Mouse (Mus musculus): Measurements from ENCODE around the gene Brip1. TPM values are rescaled to one million over a fixed set of nuclear protein-coding genes. Genes with fewer than 3 reads are reported as not detected.

Gene Brip1
- polyA plus RNA-seq, 1 experiment from 2014 or later, result 5.9 TPM

DNA sequence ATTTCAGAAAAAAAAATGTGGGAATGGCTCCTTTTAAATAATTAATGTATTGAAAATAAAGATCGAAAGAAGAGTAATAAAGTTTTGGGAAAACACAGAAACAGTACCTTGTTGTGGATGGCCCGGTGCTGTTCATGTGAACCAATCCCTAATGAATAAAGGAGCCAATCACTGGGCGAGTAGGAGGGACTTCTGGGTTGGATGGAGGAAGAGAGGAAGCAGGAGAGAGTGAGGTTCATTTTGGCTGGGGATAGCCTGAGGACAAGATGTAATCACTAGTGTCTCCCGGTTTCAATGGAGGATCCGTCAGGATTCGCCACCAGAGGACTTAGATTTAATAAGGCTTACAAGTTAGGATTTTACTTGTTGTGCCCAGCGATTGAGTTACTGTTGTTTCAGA is 145.2 kb downstream of the Brip1 start:
- 63% methylated on average over 7 of the region's 7 CpGs for WGBS (ENCODE audit: insufficient replicate concordance)
- Histone ChIP-seq H3K36me3 (ENCODE audit: control insufficient read depth, insufficient read depth) (no peaks in the 10 kb centered on the region), H3K4me1 (ENCODE audit: control insufficient read depth, low read depth, low read length) (no peaks in the 10 kb centered on the region), H3K27ac (ENCODE audit: low read length) (no peak overlapping the region), H3K9ac (ENCODE audit: low read depth, low read length) (no peak overlapping the region), H3K4me2 (ENCODE audit: low read depth, low read length) (no peak overlapping the region), H3K4me3 (ENCODE audit: low read depth, low read length) (no peak overlapping the region), H3K9me3 (replicated peaks; ENCODE audit: control insufficient read depth, low read length) (no peaks in the 10 kb centered on the region), H3K27me3 (ENCODE audit: control insufficient read depth, insufficient read depth, low read depth, low read length) (no peaks in the 10 kb centered on the region)
- no peak for ATAC-seq (ENCODE audit: low read depth)

DNA sequence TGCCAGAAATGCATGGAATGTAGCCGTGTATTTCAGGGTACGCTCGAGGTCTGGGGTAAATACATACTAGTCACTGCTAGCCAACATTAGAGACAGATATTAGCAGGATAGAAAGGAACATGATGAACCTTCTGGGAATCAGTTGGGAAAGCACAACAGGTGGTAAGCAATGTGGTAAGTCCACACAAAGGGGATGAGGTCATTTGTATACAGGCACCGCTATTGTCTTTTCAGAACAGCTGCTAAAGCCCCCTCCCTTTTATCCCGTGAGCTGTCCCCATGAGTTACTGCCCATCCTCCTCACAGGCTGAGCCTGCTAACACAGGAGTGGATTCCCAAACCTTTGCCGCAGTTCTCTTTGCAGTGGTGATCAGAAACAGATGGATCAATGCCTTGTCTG is 149.6 kb downstream of the Brip1 start:
- WGBS (ENCODE audit: insufficient replicate concordance), result 60% methylated on average over 6 of the region's 6 CpGs
- H3K27ac ChIP-seq (ENCODE audit: low read length), result no peak overlapping the region
- no peak for ATAC-seq (ENCODE audit: low read depth)

DNA sequence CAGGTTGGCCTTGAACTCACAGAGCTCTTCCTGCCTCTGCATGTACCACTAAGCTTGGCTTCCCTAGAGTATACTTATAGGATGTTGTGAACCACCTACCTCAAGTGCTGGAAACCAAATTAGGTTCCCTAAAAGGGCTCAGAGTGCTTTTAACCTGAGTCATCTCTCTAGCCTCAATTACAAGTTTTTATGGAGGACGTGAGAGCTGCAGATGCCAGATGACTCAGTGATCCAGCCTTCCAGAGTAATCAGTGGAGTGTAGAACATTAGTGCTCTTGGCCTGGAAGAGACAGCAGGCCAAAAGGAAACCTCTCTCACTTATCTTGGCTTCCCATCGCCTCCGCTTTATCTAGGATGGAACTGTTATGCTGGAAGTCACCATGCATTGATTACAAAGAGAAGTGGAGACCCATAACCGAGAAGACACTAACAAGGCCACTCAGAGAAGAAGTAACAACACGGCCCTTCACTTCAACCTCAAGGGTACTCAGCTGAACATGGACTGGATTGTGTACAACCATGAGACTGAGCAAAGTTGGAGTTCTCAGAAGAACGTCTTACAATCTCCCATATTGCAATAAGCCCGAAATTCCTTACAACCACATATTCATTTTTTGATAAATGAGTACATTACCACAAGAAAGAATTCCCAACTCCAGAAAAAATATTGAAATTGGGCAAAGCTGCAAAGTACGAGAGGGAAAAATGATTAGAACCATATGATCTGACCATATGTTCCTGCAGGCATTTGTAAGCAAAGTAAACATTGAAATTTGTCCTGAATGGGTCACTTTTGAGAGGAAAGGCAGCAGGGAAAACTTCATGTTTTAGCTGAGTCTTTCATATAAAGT is 150.3 kb downstream of the Brip1 start:
- no peaks in the 10 kb centered on the region for H3K36me3 ChIP-seq (ENCODE audit: control insufficient read depth, insufficient read depth)
- 58% methylated on average over 8 of the region's 8 CpGs for WGBS (ENCODE audit: insufficient replicate concordance)
- no peak for ATAC-seq (ENCODE audit: low read depth)
- H3K27ac ChIP-seq (ENCODE audit: low read length), result no peak overlapping the region
- H3K27me3 ChIP-seq (ENCODE audit: control insufficient read depth, insufficient read depth, low read depth, low read length), result no peaks in the 10 kb centered on the region
- H3K9ac ChIP-seq (ENCODE audit: low read depth, low read length), result no peak overlapping the region
- no peaks in the 10 kb centered on the region for H3K9me3 ChIP-seq (replicated peaks; ENCODE audit: control insufficient read depth, low read length)
- no peak overlapping the region for H3K4me3 ChIP-seq (ENCODE audit: low read depth, low read length)
- no peaks in the 10 kb centered on the region for H3K4me1 ChIP-seq (ENCODE audit: control insufficient read depth, low read depth, low read length)
- H3K4me2 ChIP-seq (ENCODE audit: low read depth, low read length), result no peak overlapping the region

More for the DNA sequence above, 149.6 kb downstream of the Brip1 start:
- Histone ChIP-seq H3K4me1 (ENCODE audit: control insufficient read depth, low read depth, low read length) (no peaks in the 10 kb centered on the region), H3K4me3 (ENCODE audit: low read depth, low read length) (no peak overlapping the region), H3K27me3 (ENCODE audit: control insufficient read depth, insufficient read depth, low read depth, low read length) (no peaks in the 10 kb centered on the region), H3K36me3 (ENCODE audit: control insufficient read depth, insufficient read depth) (no peaks in the 10 kb centered on the region), H3K9me3 (replicated peaks; ENCODE audit: control insufficient read depth, low read length) (no peaks in the 10 kb centered on the region), H3K4me2 (ENCODE audit: low read depth, low read length) (no peak overlapping the region), H3K9ac (ENCODE audit: low read depth, low read length) (no peak overlapping the region)

DNA sequence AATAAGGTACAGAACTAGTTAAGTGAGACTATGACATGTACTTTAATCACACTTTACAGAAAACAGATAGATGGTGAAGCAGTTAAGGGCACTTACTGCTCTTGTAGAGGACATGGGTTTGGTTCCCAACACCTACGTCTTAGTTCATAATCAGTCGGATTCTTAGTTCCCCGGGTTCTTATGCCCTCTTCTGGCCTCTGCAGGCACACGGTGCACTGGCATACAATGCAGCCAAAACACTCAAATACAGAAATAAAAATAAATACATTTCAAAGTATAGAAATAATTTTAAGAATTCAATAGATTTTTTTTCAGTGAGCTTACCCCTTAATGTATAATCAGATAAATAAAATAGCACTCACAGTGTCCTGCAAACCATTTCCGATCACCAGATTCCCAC is 161.0 kb downstream of the Brip1 start:
- no peaks in the 10 kb centered on the region for H3K36me3 ChIP-seq (ENCODE audit: control insufficient read depth, insufficient read depth)
- no peak overlapping the region for H3K4me2 ChIP-seq (ENCODE audit: low read depth, low read length)
- ATAC-seq (ENCODE audit: low read depth), result no peak
- no peak overlapping the region for H3K4me3 ChIP-seq (ENCODE audit: low read depth, low read length)
- no peaks in the 10 kb centered on the region for H3K4me1 ChIP-seq (ENCODE audit: control insufficient read depth, low read depth, low read length)
- no peaks in the 10 kb centered on the region for H3K9me3 ChIP-seq (replicated peaks; ENCODE audit: control insufficient read depth, low read length)
- no peaks in the 10 kb centered on the region for H3K27me3 ChIP-seq (ENCODE audit: control insufficient read depth, insufficient read depth, low read depth, low read length)
- H3K27ac ChIP-seq (ENCODE audit: low read length), result no peak overlapping the region
- WGBS (ENCODE audit: insufficient replicate concordance), result 55% methylated on average over 5 of the region's 5 CpGs
- no peak overlapping the region for H3K9ac ChIP-seq (ENCODE audit: low read depth, low read length)

DNA sequence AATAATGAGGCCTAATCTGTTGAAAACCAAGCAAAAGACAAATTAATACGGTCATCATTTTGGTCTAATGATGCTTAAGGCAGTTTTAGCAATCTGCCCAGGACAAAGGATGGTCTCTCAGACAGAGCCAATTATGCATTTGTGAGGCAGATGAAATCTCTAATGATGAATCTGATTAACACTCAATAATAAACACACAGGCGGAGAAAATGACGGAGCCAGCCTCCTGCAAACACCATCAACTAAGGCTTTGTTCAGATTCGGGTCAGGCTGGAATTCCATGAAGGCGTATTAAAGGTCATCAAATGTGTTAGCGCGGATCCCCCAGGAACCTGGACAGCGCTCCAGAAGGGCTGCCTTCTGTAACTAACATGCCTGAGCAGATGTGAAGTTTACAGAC is 161.6 kb downstream of the Brip1 start:
- Histone ChIP-seq H3K9me3 (replicated peaks; ENCODE audit: control insufficient read depth, low read length) (no peaks in the 10 kb centered on the region), H3K27me3 (ENCODE audit: control insufficient read depth, insufficient read depth, low read depth, low read length) (no peaks in the 10 kb centered on the region), H3K27ac (ENCODE audit: low read length) (no peak overlapping the region), H3K4me2 (ENCODE audit: low read depth, low read length) (no peak overlapping the region), H3K4me3 (ENCODE audit: low read depth, low read length) (no peak overlapping the region), H3K36me3 (ENCODE audit: control insufficient read depth, insufficient read depth) (no peaks in the 10 kb centered on the region), H3K9ac (ENCODE audit: low read depth, low read length) (no peak overlapping the region), H3K4me1 (ENCODE audit: control insufficient read depth, low read depth, low read length) (no peaks in the 10 kb centered on the region)
- 77% methylated on average over 8 of the region's 8 CpGs for WGBS (ENCODE audit: insufficient replicate concordance)
- ATAC-seq (ENCODE audit: low read depth), result no peak

DNA sequence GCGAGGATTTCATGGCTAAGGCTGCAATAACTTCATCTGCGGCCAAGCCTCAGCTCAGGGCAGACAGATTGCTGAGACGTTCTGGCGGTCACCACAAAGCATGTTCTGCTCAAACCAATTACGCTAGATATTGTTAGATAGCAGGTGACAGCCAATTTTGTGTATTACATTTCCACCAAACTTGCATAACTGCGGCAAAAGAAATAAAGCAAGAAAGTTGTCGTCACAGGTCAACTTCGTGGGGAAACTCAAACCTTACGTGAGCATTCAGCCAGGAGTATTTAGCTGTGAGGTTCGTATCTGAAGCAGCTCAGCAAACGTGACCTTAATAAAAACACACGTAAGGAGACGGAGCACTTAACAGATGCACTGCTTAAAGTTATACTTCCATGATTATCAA is 162.3 kb downstream of the Brip1 start:
- Histone ChIP-seq H3K9me3 (replicated peaks; ENCODE audit: control insufficient read depth, low read length) (no peaks in the 10 kb centered on the region), H3K4me3 (ENCODE audit: low read depth, low read length) (no peak overlapping the region), H3K36me3 (ENCODE audit: control insufficient read depth, insufficient read depth) (no peaks in the 10 kb centered on the region), H3K27me3 (ENCODE audit: control insufficient read depth, insufficient read depth, low read depth, low read length) (no peaks in the 10 kb centered on the region), H3K4me2 (ENCODE audit: low read depth, low read length) (no peak overlapping the region), H3K9ac (ENCODE audit: low read depth, low read length) (no peak overlapping the region), H3K4me1 (ENCODE audit: control insufficient read depth, low read depth, low read length) (no peaks in the 10 kb centered on the region), H3K27ac (ENCODE audit: low read length) (no peak overlapping the region)
- 68% methylated on average over 13 of the region's 13 CpGs for WGBS (ENCODE audit: insufficient replicate concordance)
- ATAC-seq (ENCODE audit: low read depth), result no peak

DNA sequence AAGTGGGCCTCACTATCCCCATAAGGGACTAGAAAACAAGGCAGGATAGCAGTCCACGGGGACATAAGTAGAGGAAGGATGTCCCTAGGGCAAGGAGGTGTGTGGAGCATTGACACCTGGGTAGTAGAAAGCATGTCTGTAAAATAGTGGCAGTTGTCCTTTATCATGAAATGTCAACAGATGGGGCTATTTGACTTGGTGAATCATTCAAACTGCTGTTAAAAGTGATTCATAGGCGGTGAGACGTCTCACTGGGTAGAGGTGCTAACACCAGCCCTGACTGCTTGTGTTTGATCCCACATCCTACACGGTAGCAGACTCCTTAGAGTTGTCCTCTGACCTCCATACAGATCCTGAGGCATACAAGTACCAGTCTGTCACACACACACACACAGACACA is 168.1 kb downstream of the Brip1 start:
- H3K27ac ChIP-seq (ENCODE audit: low read length), result no peak overlapping the region
- no peak overlapping the region for H3K9ac ChIP-seq (ENCODE audit: low read depth, low read length)
- H3K9me3 ChIP-seq (replicated peaks; ENCODE audit: control insufficient read depth, low read length), result no peaks in the 10 kb centered on the region
- H3K4me2 ChIP-seq (ENCODE audit: low read depth, low read length), result no peak overlapping the region
- ATAC-seq (ENCODE audit: low read depth), result no peak
- H3K4me1 ChIP-seq (ENCODE audit: control insufficient read depth, low read depth, low read length), result no peaks in the 10 kb centered on the region
- WGBS (ENCODE audit: insufficient replicate concordance), result 40% methylated on average over 4 of the region's 4 CpGs
- no peak overlapping the region for H3K4me3 ChIP-seq (ENCODE audit: low read depth, low read length)
- H3K27me3 ChIP-seq (ENCODE audit: control insufficient read depth, insufficient read depth, low read depth, low read length), result no peaks in the 10 kb centered on the region
- H3K36me3 ChIP-seq (ENCODE audit: control insufficient read depth, insufficient read depth), result no peaks in the 10 kb centered on the region

DNA sequence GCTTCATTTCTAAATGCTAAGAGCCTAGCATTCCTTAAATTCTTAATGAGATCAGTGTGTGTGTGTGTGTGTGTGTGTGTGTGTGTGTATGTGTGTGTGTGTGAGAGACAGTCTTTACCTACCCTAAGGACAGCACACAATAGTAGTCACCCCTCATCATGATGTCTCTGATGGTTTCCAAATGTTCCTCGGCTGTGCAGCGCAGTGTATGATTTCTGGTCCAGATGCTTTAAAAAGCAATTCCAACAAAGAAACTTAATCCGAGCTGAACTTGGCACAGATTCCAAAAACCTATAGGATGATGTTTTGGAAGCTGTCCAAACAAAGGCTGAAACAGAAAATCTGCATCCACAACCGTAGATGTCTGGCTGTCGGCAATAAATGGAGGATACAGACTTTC is 173.0 kb downstream of the Brip1 start:
- ATAC-seq (ENCODE audit: low read depth), result no peak
- 64% methylated on average over 5 of the region's 5 CpGs for WGBS (ENCODE audit: insufficient replicate concordance)
- H3K27me3 ChIP-seq (ENCODE audit: control insufficient read depth, insufficient read depth, low read depth, low read length), result no peaks in the 10 kb centered on the region
- no peak overlapping the region for H3K4me2 ChIP-seq (ENCODE audit: low read depth, low read length)
- no peaks in the 10 kb centered on the region for H3K36me3 ChIP-seq (ENCODE audit: control insufficient read depth, insufficient read depth)
- H3K9ac ChIP-seq (ENCODE audit: low read depth, low read length), result no peak overlapping the region
- no peaks in the 10 kb centered on the region for H3K9me3 ChIP-seq (replicated peaks; ENCODE audit: control insufficient read depth, low read length)
- no peak overlapping the region for H3K4me3 ChIP-seq (ENCODE audit: low read depth, low read length)
- no peak overlapping the region for H3K27ac ChIP-seq (ENCODE audit: low read length)
- no peaks in the 10 kb centered on the region for H3K4me1 ChIP-seq (ENCODE audit: control insufficient read depth, low read depth, low read length)

DNA sequence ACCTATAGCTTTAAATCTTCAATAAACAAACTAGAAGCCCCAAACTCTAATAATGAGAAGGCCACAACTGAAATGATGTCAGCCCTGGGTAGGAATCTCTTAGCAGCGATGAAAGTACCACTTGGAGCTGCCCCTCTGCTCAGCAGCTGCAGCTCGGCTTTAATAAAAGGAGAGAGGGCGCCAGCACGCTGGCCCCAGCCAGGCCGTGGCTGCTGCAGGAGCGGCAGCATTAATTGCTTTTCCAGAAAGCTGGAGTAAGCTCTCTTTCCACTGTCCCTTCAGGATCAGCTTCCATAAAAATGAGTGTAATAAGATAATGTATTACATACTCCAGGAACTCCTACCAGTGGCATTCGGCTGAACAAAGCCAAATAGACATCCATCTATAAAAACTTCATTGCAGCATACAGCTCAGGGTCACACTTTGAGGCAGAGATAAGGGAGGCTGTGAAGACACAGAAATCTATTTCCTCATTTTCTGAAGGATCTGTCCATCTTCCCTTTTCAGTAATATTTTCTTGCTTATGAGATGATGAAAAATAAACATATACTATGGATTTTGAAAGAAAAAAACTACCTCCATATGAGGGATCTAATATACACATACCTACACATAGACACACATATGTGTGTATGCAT is 174.3 kb downstream of the Brip1 start:
- no peak for ATAC-seq (ENCODE audit: low read depth)
- no peak overlapping the region for H3K4me2 ChIP-seq (ENCODE audit: low read depth, low read length)
- H3K27ac ChIP-seq (ENCODE audit: low read length), result no peak overlapping the region
- no peak overlapping the region for H3K9ac ChIP-seq (ENCODE audit: low read depth, low read length)
- H3K4me1 ChIP-seq (ENCODE audit: control insufficient read depth, low read depth, low read length), result no peaks in the 10 kb centered on the region
- no peak overlapping the region for H3K4me3 ChIP-seq (ENCODE audit: low read depth, low read length)
- no peaks in the 10 kb centered on the region for H3K9me3 ChIP-seq (replicated peaks; ENCODE audit: control insufficient read depth, low read length)
- no peaks in the 10 kb centered on the region for H3K27me3 ChIP-seq (ENCODE audit: control insufficient read depth, insufficient read depth, low read depth, low read length)
- H3K36me3 ChIP-seq (ENCODE audit: control insufficient read depth, insufficient read depth), result no peaks in the 10 kb centered on the region
- 42% methylated on average over 7 of the region's 7 CpGs for WGBS (ENCODE audit: insufficient replicate concordance)

All from liver, embryonic 16.5 days (tissue).